Mouse (Mus musculus) heart, postnatal 36 days (tissue): ENCODE measurements around the gene Tgfbrap1. TPM values are rescaled to one million over a fixed set of nuclear protein-coding genes. Genes with fewer than 3 reads are reported as not detected.
"Not testable (repeated sequence)": the region's sequence is repeated elsewhere in the genome, so short reads cannot be mapped to it uniquely, and the experiment has no call there.

ENCODE experiments used
- DNase-seq, 2 experiments: peaks; one replicate each; pipeline ENCODE4 v3.0.0; 2021 to 2022
- intact Hi-C: fragments of 180-260 bp; cut with DNase I; formaldehyde crosslinking; loops from one replicate; pipeline ENCODE4 v1.15.1; 2025
- total RNA-seq, 2 experiments: library from RNA; stranded (reverse); gene quantifications; 2 replicates each; pipeline ENCODE4 v1.2.3; 2021

The Tgfbrap1 gene
- 10 to 100 TPM; 14.9 to 15.3 TPM for total RNA-seq

- peak; percentile 94 to 97 for DNase-seq
- intact Hi-C loops: loop anchor here (10.0 kb wide), 2 partner anchors 726 to 1016 kb away; partner anchors contain the start of genes Bivm, Kdelc1 and Uxs1
Observed at GRCm38 (mm10) chr1:43098031-43098984, at the start of gene Tgfbrap1, which contains the start of gene AI597479. TSS of gene Tgfbrap1 (minus strand) at chr1:43098637. TSS of gene AI597479 (plus strand) at chr1:43098710.

- intact Hi-C loops: no loop called here
- no peak for DNase-seq
Observed at GRCm38 (mm10) chr1:43147474-43147873, 49.0 kb upstream of the Tgfbrap1 start.

GRCm38 (mm10) chr1:43145388-43145787 is 47.0 kb upstream of the Tgfbrap1 start:
- no peak for DNase-seq
- intact Hi-C loops: no loop called here

GRCm38 (mm10) chr1:43144338-43144906 is 46.0 kb upstream of the Tgfbrap1 start:
- intact Hi-C loops: no loop called here
- DNase-seq: no peak

GRCm38 (mm10) chr1:43143791-43144190 is 45.4 kb upstream of the Tgfbrap1 start:
- no peak for DNase-seq
- intact Hi-C loops: loop anchor here (1.0 kb wide), 1 partner anchor 121 kb away; no protein-coding TSS in a partner anchor

GRCm38 (mm10) chr1:43143284-43143683 is 44.8 kb upstream of the Tgfbrap1 start:
- DNase-seq: no peak
- intact Hi-C loops: loop anchor here (1.0 kb wide), 1 partner anchor 121 kb away; no protein-coding TSS in a partner anchor

- intact Hi-C loops: loop anchor here (1.0 kb wide), 1 partner anchor 121 kb away; no protein-coding TSS in a partner anchor
- DNase-seq: no peak
Observed at GRCm38 (mm10) chr1:43142849-43143248, 44.4 kb upstream of the Tgfbrap1 start.

- intact Hi-C loops: no loop called here
- DNase-seq: no peak
Observed at GRCm38 (mm10) chr1:43141555-43141961, 43.1 kb upstream of the Tgfbrap1 start.

- DNase-seq: peak; percentile 86 to 88
- intact Hi-C loops: loop anchor here (1.0 to 10.0 kb wide), 3 partner anchors 125 to 598 kb away; no protein-coding TSS in a partner anchor
Observed at GRCm38 (mm10) chr1:43139587-43140266, 41.3 kb upstream of the Tgfbrap1 start.

- intact Hi-C loops: loop anchor here (5.0 to 10.0 kb wide), 2 partner anchors 406 to 599 kb away; no protein-coding TSS in a partner anchor
- DNase-seq: no peak
Observed at GRCm38 (mm10) chr1:43138268-43138812, 39.9 kb upstream of the Tgfbrap1 start.

- intact Hi-C loops: loop anchor here (5.0 to 10.0 kb wide), 2 partner anchors 407 to 600 kb away; no protein-coding TSS in a partner anchor
- no peak for DNase-seq
Observed at GRCm38 (mm10) chr1:43137334-43137733, 38.9 kb upstream of the Tgfbrap1 start.

- intact Hi-C loops: loop anchor here (5.0 to 10.0 kb wide), 2 partner anchors 408 to 601 kb away; no protein-coding TSS in a partner anchor
- DNase-seq: not testable (repeated sequence)
Observed at GRCm38 (mm10) chr1:43136488-43137029, 38.1 kb upstream of the Tgfbrap1 start.

- no peak for DNase-seq
- intact Hi-C loops: loop anchor here (10.0 kb wide), 1 partner anchor 413 kb away; no protein-coding TSS in a partner anchor
Observed at GRCm38 (mm10) chr1:43131591-43131990, 33.2 kb upstream of the Tgfbrap1 start.

GRCm38 (mm10) chr1:43130219-43130981 is 32.0 kb upstream of the Tgfbrap1 start:
- DNase-seq: no peak
- intact Hi-C loops: loop anchor here (10.0 kb wide), 1 partner anchor 414 kb away; no protein-coding TSS in a partner anchor

- intact Hi-C loops: no loop called here
- no peak for DNase-seq
Observed at GRCm38 (mm10) chr1:43127820-43128610, 29.6 kb upstream of the Tgfbrap1 start.

- DNase-seq: no peak
- intact Hi-C loops: no loop called here
Observed at GRCm38 (mm10) chr1:43127196-43127595, 28.8 kb upstream of the Tgfbrap1 start.

GRCm38 (mm10) chr1:43124726-43125125 is 26.3 kb upstream of the Tgfbrap1 start:
- intact Hi-C loops: no loop called here

GRCm38 (mm10) chr1:43122616-43123015 is 24.2 kb upstream of the Tgfbrap1 start:
- intact Hi-C loops: no loop called here
- DNase-seq: no peak

More at GRCm38 (mm10) chr1:43124726-43125125, 26.3 kb upstream of the Tgfbrap1 start:
- no peak for DNase-seq
